Mouse (Mus musculus) MEL (cell line): ENCODE data around the gene Lamtor1. TPM values are rescaled to one million over a fixed set of nuclear protein-coding genes. Genes with fewer than 3 reads are reported as not detected.
A peak's percentile ranks its signal among the peaks of the same experiment; 100 is the strongest.

Experiments
- DNase-seq: peaks from one replicate; pipeline ENCODE4 v3.0.0; 2011; ENCODE audit warnings: low read depth, low spot score
- H3K27ac ChIP-seq: 2 replicates; pipeline ENCODE4 v1.5.1; 2012; ENCODE audit warnings: low read depth, mild to moderate bottlenecking, control low read depth, low read length, moderate library complexity; ENCODE audit not compliant: control insufficient read depth
- H3K27me3 ChIP-seq, 2 experiments: fragments of 150-350 bp in 1 of 2; sonication (generic) in 1 of 2; 2 replicates each; pipeline ENCODE4 v1.6.1; 2012; ENCODE audit warnings: low read length in 2 of 2, mild to moderate bottlenecking in 2 of 2, improper control_type of control experiment in 1 of 2, moderate library complexity in 1 of 2; ENCODE audit not compliant: insufficient read depth in 2 of 2, control insufficient read depth in 1 of 2
- H3K36me3 ChIP-seq, 2 experiments: 2 replicates each; pipeline ENCODE4 v1.6.1; 2012 to 2014; ENCODE audit warnings: low read length in 2 of 2, improper control_type of control experiment in 1 of 2, inconsistent platforms in 1 of 2, mild to moderate bottlenecking in 1 of 2; ENCODE audit not compliant: insufficient read depth in 2 of 2, control insufficient read depth in 1 of 2
- H3K4me1 ChIP-seq, 2 experiments: fragments of 150-350 bp in 1 of 2; sonication (generic) in 1 of 2; 2 replicates each; pipeline ENCODE4 v1.6.1; 2012; ENCODE audit warnings: low read length in 2 of 2, improper control_type of control experiment in 1 of 2, mild to moderate bottlenecking in 1 of 2; ENCODE audit not compliant: insufficient read depth in 2 of 2, control insufficient read depth in 1 of 2
- H3K4me3 ChIP-seq, 2 experiments: fragments of 150-350 bp in 1 of 2; sonication (generic) in 1 of 2; 2 replicates each; pipeline ENCODE4 v1.5.1; 2012; ENCODE audit warnings: low read depth in 2 of 2, low read length in 2 of 2, mild to moderate bottlenecking in 2 of 2, moderate library complexity in 2 of 2, control low read depth in 1 of 2, improper control_type of control experiment in 1 of 2; ENCODE audit not compliant: control insufficient read depth in 1 of 2, insufficient read depth in 1 of 2
- H3K79me2 ChIP-seq: 2 replicates; pipeline ENCODE4 v1.6.1; 2012; ENCODE audit warnings: mild to moderate bottlenecking, low read length, moderate library complexity; ENCODE audit not compliant: control insufficient read depth, poor library complexity, insufficient read depth
- H3K9ac ChIP-seq: 2 replicates; pipeline ENCODE4 v1.6.1; 2012; ENCODE audit warnings: low read depth, mild to moderate bottlenecking, control low read depth, low read length, moderate library complexity; ENCODE audit not compliant: control insufficient read depth, poor library complexity, severe bottlenecking
- H3K9me3 ChIP-seq: fragments of 150-350 bp; sonication (generic); replicated peaks from 2 replicates; pipeline ENCODE4 v1.6.1; 2012; ENCODE audit warnings: mild to moderate bottlenecking, low read length, improper control_type of control experiment, moderate library complexity; ENCODE audit not compliant: insufficient read depth
- BHLHE40 ChIP-seq: IDR thresholded peaks from 2 replicates; pipeline ENCODE4 v1.6.1; 2012; ENCODE audit warnings: low read depth, mild to moderate bottlenecking, inconsistent platforms, low read length, improper control_type of control experiment, borderline replicate concordance
- CHD2 ChIP-seq: IDR thresholded peaks from 2 replicates; pipeline ENCODE4 v1.6.1; 2011; ENCODE audit warnings: low read length, improper control_type of control experiment
- CTCF ChIP-seq, 3 experiments: IDR thresholded peaks in 2 of 3; conservative IDR thresholded peaks in 1 of 3; 2 replicates each; pipeline ENCODE4 v1.5.1; 2011 to 2012; ENCODE audit warnings: low read length in 3 of 3, low read depth in 2 of 3, mild to moderate bottlenecking in 2 of 3, improper control_type of control experiment in 1 of 3, inconsistent platforms in 1 of 3, mixed read lengths in 1 of 3, moderate library complexity in 1 of 3; ENCODE audit not compliant: control insufficient read depth in 1 of 3, insufficient read depth in 1 of 3, poor library complexity in 1 of 3, severe bottlenecking in 1 of 3
- E2F4 ChIP-seq: IDR thresholded peaks from 2 replicates; pipeline ENCODE4 v1.6.1; 2011; ENCODE audit warnings: low read depth, low read length, improper control_type of control experiment, borderline replicate concordance
- EP300 ChIP-seq, 2 experiments: IDR thresholded peaks; 2 replicates each; pipeline ENCODE4 v1.6.1; 2011; ENCODE audit warnings: improper control_type of control experiment in 2 of 2, low read length in 2 of 2, low read depth in 1 of 2, mild to moderate bottlenecking in 1 of 2
- ETS1 ChIP-seq: IDR thresholded peaks from 2 replicates; pipeline ENCODE4 v1.6.1; 2012; ENCODE audit warnings: low read depth, mild to moderate bottlenecking, inconsistent platforms, low read length, improper control_type of control experiment, moderate library complexity
- GABPA ChIP-seq: IDR thresholded peaks from 2 replicates; pipeline ENCODE4 v1.6.1; 2012; ENCODE audit warnings: low read depth, mild to moderate bottlenecking, inconsistent platforms, low read length, improper control_type of control experiment, moderate library complexity
- GATA1 ChIP-seq: IDR thresholded peaks from 2 replicates; pipeline ENCODE4 v1.6.1; 2011; ENCODE audit warnings: low read depth, low read length, improper control_type of control experiment
- HCFC1 ChIP-seq: IDR thresholded peaks from 2 replicates; pipeline ENCODE4 v1.6.1; 2012; ENCODE audit warnings: low read depth, mild to moderate bottlenecking, inconsistent platforms, low read length, improper control_type of control experiment, moderate library complexity
- MAFK ChIP-seq: IDR thresholded peaks from 2 replicates; pipeline ENCODE4 v1.6.1; 2011; ENCODE audit warnings: low read depth, mild to moderate bottlenecking, low read length, improper control_type of control experiment, borderline replicate concordance
- MAX ChIP-seq: IDR thresholded peaks from 2 replicates; pipeline ENCODE4 v1.6.1; 2011; ENCODE audit warnings: low read length, improper control_type of control experiment
- MAZ ChIP-seq: IDR thresholded peaks from 2 replicates; pipeline ENCODE4 v1.6.1; 2012; ENCODE audit warnings: low read depth, mild to moderate bottlenecking, inconsistent platforms, low read length, improper control_type of control experiment
- MXI1 ChIP-seq: IDR thresholded peaks from 2 replicates; pipeline ENCODE4 v1.6.1; 2011; ENCODE audit warnings: mild to moderate bottlenecking, low read depth, low read length, improper control_type of control experiment
- MYC ChIP-seq: IDR thresholded peaks from 2 replicates; pipeline ENCODE4 v1.6.1; 2011; ENCODE audit warnings: low read depth, mild to moderate bottlenecking, low read length, improper control_type of control experiment, moderate library complexity
- NELFE ChIP-seq: IDR thresholded peaks from 2 replicates; pipeline ENCODE4 v1.6.1; 2011; ENCODE audit warnings: low read depth, low read length, improper control_type of control experiment
- NRF1 ChIP-seq: IDR thresholded peaks from 2 replicates; pipeline ENCODE4 v1.6.1; 2014; ENCODE audit warnings: low read depth, mild to moderate bottlenecking, inconsistent platforms, low read length, improper control_type of control experiment, moderate library complexity; ENCODE audit not compliant: poor library complexity, insufficient read depth, severe bottlenecking
- POLR2A ChIP-seq, 2 experiments: IDR thresholded peaks; 2 replicates each; pipeline ENCODE4 v1.6.1; 2011 to 2012; ENCODE audit warnings: low read length in 2 of 2, mild to moderate bottlenecking in 2 of 2, control low read depth in 1 of 2, improper control_type of control experiment in 1 of 2, low read depth in 1 of 2, moderate library complexity in 1 of 2; ENCODE audit not compliant: control insufficient read depth in 1 of 2, insufficient read depth in 1 of 2, poor library complexity in 1 of 2
- SIN3A ChIP-seq: IDR thresholded peaks from 2 replicates; pipeline ENCODE4 v1.6.1; 2012; ENCODE audit warnings: low read length, improper control_type of control experiment, inconsistent platforms
- TBP ChIP-seq: IDR thresholded peaks from 2 replicates; pipeline ENCODE4 v1.8.0; 2011; ENCODE audit warnings: low read depth, low read length, improper control_type of control experiment
- TCF12 ChIP-seq: IDR thresholded peaks from 2 replicates; pipeline ENCODE4 v1.6.1; 2014; ENCODE audit warnings: low read depth, mild to moderate bottlenecking, inconsistent platforms, low read length, improper control_type of control experiment, moderate library complexity
- USF1 ChIP-seq: IDR thresholded peaks from 2 replicates; pipeline ENCODE4 v1.6.1; 2014; ENCODE audit warnings: low read depth, mild to moderate bottlenecking, inconsistent platforms, low read length, improper control_type of control experiment, moderate library complexity
- USF2 ChIP-seq, 2 experiments: IDR thresholded peaks; 2 replicates each; pipeline ENCODE4 v1.6.1; 2011 to 2012; ENCODE audit warnings: improper control_type of control experiment in 2 of 2, low read length in 2 of 2, borderline replicate concordance in 1 of 2, inconsistent platforms in 1 of 2, low read depth in 1 of 2, mild to moderate bottlenecking in 1 of 2; ENCODE audit not compliant: insufficient read depth in 1 of 2
- ZC3H11A ChIP-seq: IDR thresholded peaks from 2 replicates; pipeline ENCODE4 v1.6.1; 2012; ENCODE audit warnings: low read depth, mild to moderate bottlenecking, inconsistent platforms, low read length, improper control_type of control experiment
- ZMIZ1 ChIP-seq: IDR thresholded peaks from 2 replicates; pipeline ENCODE4 v1.6.1; 2012; ENCODE audit warnings: low read depth, mild to moderate bottlenecking, inconsistent platforms, low read length, improper control_type of control experiment, moderate library complexity
- polyA plus RNA-seq, 2 experiments: library from polyadenylated mRNA; stranded (reverse) in 1 of 2; unstranded in 1 of 2; fragments of >175 nt in 1 of 2; fragments of >200 nt in 1 of 2; gene quantifications; 2 replicates each; pipeline versions ENCODE4 v1.2.1 to v1.2.4; 2012; ENCODE audit warnings: low replicate concordance in 2 of 2, low read depth in 1 of 2; ENCODE audit not compliant: insufficient read length in 2 of 2, insufficient read depth in 1 of 2, missing spikeins in 1 of 2
- total RNA-seq: library from RNA; depleted of rRNA; stranded (reverse); fragments of 300-350 nt; gene quantifications from 2 replicates; pipeline ENCODE4 v1.2.3, GENCODE M21; 2012

The Lamtor1 gene
- total and polyA plus RNA-seq, 3 experiments = 79.5 to 115 TPM; not detected in 1

DNA sequence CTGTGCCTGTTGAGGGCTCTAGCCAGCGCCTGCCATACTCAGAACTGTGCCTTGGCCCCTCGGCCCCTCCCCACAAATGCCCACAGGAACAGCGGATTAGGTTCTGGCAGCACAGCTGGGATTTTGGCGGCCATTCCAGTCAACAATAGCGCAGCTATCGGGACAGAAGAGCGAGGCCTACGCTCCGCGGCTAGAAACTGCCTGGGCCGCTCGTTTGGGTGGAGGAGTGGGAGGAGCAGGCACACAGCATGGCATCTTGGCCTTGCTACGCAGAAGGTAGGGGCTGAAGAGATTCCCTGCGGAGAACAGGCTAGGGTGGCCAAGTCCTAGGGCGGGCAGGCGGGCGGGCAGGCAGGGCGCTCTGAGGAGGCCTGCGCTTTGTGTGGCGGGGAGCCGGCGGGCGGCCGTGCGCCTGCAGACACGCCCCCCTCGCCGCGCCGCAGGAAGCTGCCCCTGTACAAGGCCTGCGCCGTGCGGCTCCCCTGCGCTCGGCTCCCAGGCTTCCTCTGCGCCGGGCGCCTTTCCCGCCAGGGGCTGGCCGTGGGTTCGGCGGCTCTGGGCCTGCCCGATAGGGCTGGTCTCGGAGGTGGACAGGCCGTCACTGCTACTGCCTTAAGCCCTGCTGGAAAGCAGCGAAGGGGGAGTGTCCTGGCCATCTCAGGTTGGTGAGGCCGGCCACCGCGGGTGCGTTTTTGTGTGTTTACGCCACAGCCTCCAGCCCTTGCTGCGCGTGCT is 64.2 kb downstream of the Lamtor1 start:
- Histone ChIP-seq H3K36me3 (peaks cover under 1 to 22% of the 10 kb centered on the region in 2 experiments; a peak in 3 of 4 replicates), H3K4me1 (peaks cover 13 to 14% of the 10 kb centered on the region in 2 experiments; a peak in 3 of 4 replicates), H3K79me2 (peaks cover 37% of the 10 kb centered on the region), H3K27me3 (no peaks in the 10 kb centered on the region), H3K9ac (peak overlapping the region; percentile 95), H3K27ac (peak overlapping the region; percentile 92), H3K9me3 (no peaks in the 10 kb centered on the region), H3K4me3 (peak overlapping the region; percentile 80 to 88)
- no peak for TF ChIP-seq GABPA
- TF ChIP-seq ZMIZ1 = 0 out of 2 replicates have a peak, but pooled peaks have one; percentile 6
- TF ChIP-seq MAFK = no peak
- peak; percentile 46 for TF ChIP-seq NRF1
- no peak for TF ChIP-seq BHLHE40
- TF ChIP-seq MAX = no peak; the same call in 1 of the 2 replicates
- peak; percentile 75 for TF ChIP-seq MXI1
- TF ChIP-seq USF2 (IDR thresholded peaks at IDR 0.05; ENCODE audit: borderline replicate concordance in 1 of 2, insufficient read depth in 1 of 2, low read depth in 1 of 2, low read length in 2 of 2) = no peak
- no peak for TF ChIP-seq GATA1
- no peak for TF ChIP-seq ZC3H11A
- TF ChIP-seq MYC = 0 out of 2 replicates have a peak, but pooled peaks have one; percentile 24
- TF ChIP-seq SIN3A = peak; percentile 60
- TF ChIP-seq POLR2A (IDR thresholded peaks at IDR 0.05; ENCODE audit: control insufficient read depth in 1 of 2, insufficient read depth in 1 of 2, low read depth in 1 of 2, low read length in 2 of 2, poor library complexity in 1 of 2) = peak in 1 of 2 experiments; percentile 63; a peak in 2 of 4 replicates
- no peak for TF ChIP-seq USF1
- TF ChIP-seq EP300 (IDR thresholded peaks at IDR 0.05; ENCODE audit: low read depth in 1 of 2, low read length in 2 of 2) = no peak
- no peak for TF ChIP-seq CTCF (IDR thresholded peaks at IDR 0.05 in 2 of 3, conservative IDR thresholded peaks at IDR 0.05 in 1 of 3; ENCODE audit: control insufficient read depth in 1 of 3, insufficient read depth in 1 of 3, low read depth in 2 of 3, low read length in 3 of 3, poor library complexity in 1 of 3, severe bottlenecking in 1 of 3)
- no peak for TF ChIP-seq NELFE
- TF ChIP-seq E2F4 = peak; percentile 53; the same call in 1 of the 2 replicates
- DNase-seq = peak; percentile 89

DNA sequence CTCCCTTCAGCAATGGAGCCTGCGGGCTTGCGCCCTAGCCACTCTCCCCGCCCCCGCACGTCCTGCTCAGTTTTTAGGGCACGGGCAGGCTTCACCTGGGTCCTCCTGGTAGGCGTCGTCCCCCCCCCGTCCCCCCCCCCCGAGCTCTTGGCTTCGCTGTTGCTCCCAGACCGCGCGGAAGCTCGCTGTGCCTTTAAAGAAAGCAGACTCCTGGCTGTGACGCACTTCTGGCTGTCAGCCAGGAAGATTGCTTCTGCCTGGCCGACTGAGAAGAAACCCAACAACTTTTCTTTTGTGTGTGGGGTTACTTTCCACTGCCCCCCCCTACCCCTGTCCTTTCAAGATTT is 64.7 kb downstream of the Lamtor1 start:
- H3K36me3 ChIP-seq = peaks cover 3 to 17% of the 10 kb centered on the region in 2 experiments; a peak in 3 of 4 replicates
- TF ChIP-seq CHD2 (no peak), MAZ (peak; percentile 51; the same call in 1 of the 2 replicates), NRF1 (0 out of 2 replicates have a peak, but pooled peaks have one; percentile 2), HCFC1 (peak; percentile 54; the same call in 1 of the 2 replicates), ETS1 (peak; percentile 39; the same call in 1 of the 2 replicates), TBP (no peak), ZMIZ1 (0 out of 2 replicates have a peak, but pooled peaks have one; percentile 9), TCF12 (0 out of 2 replicates have a peak, but pooled peaks have one; percentile 14)
- TF ChIP-seq, all 39 proteins: peak for 6
- peak overlapping the region; percentile 92 for H3K27ac ChIP-seq
- H3K79me2 ChIP-seq = peaks cover 40% of the 10 kb centered on the region
- H3K27me3 ChIP-seq = no peaks in the 10 kb centered on the region
- no peaks in the 10 kb centered on the region for H3K9me3 ChIP-seq
- DNase-seq = peak; percentile 93
- peak overlapping the region; percentile 95 for H3K9ac ChIP-seq
- peaks cover 10 to 13% of the 10 kb centered on the region in 2 experiments; a peak in 3 of 4 replicates for H3K4me1 ChIP-seq
- peak overlapping the region; percentile 80 to 88 for H3K4me3 ChIP-seq
